Mouse (Mus musculus): ENCODE measurements around the gene Kif26b. TPM values are rescaled to one million over a fixed set of nuclear protein-coding genes. Genes with fewer than 3 reads are reported as not detected.

The Kif26b gene
- polyA plus RNA-seq, 1 experiment from 2014 or later: 10.0 TPM

GRCm38 (mm10) chr1:178683631-178684030 lies 154.7 kb downstream of the Kif26b start:
- no peak overlapping the region for H3K4me2 ChIP-seq
- no peaks in the 10 kb centered on the region for H3K36me3 ChIP-seq (replicated peaks)
- ATAC-seq (replicated peaks): no peak
- WGBS: 58% methylated on average over 10 of the region's 10 CpGs
- no peak overlapping the region for H3K9ac ChIP-seq
- H3K27me3 ChIP-seq (replicated peaks): no peaks in the 10 kb centered on the region
- no peaks in the 10 kb centered on the region for H3K9me3 ChIP-seq
- no peak overlapping the region for H3K4me3 ChIP-seq
- no peaks in the 10 kb centered on the region for H3K4me1 ChIP-seq
- no peak overlapping the region for H3K27ac ChIP-seq

GRCm38 (mm10) chr1:178684991-178685680 lies 156.2 kb downstream of the Kif26b start:
- no peak for ATAC-seq (replicated peaks)

GRCm38 (mm10) chr1:178686881-178687280 lies 158.0 kb downstream of the Kif26b start:
- no peaks in the 10 kb centered on the region for H3K27me3 ChIP-seq (replicated peaks)
- H3K9ac ChIP-seq: no peak overlapping the region
- no peaks in the 10 kb centered on the region for H3K36me3 ChIP-seq (replicated peaks)
- H3K9me3 ChIP-seq: no peaks in the 10 kb centered on the region
- H3K4me3 ChIP-seq: no peak overlapping the region
- no peak overlapping the region for H3K4me2 ChIP-seq
- H3K27ac ChIP-seq: no peak overlapping the region
- ATAC-seq (replicated peaks): no peak
- H3K4me1 ChIP-seq: no peaks in the 10 kb centered on the region

More at GRCm38 (mm10) chr1:178684991-178685680, 156.2 kb downstream of the Kif26b start:
- no peak overlapping the region for H3K4me3 ChIP-seq
- no peak overlapping the region for H3K9ac ChIP-seq
- H3K27me3 ChIP-seq (replicated peaks): no peaks in the 10 kb centered on the region
- no peaks in the 10 kb centered on the region for H3K36me3 ChIP-seq (replicated peaks)
- H3K4me2 ChIP-seq: no peak overlapping the region
- 48% methylated on average over 8 of the region's 8 CpGs for WGBS
- H3K27ac ChIP-seq: no peak overlapping the region
- no peaks in the 10 kb centered on the region for H3K4me1 ChIP-seq
- no peaks in the 10 kb centered on the region for H3K9me3 ChIP-seq

- Histone ChIP-seq H3K27ac (no peak overlapping the region), H3K4me2 (no peak overlapping the region), H3K4me1 (no peaks in the 10 kb centered on the region), H3K9ac (no peak overlapping the region), H3K27me3 (replicated peaks) (no peaks in the 10 kb centered on the region), H3K4me3 (no peak overlapping the region), H3K9me3 (no peaks in the 10 kb centered on the region), H3K36me3 (replicated peaks) (no peaks in the 10 kb centered on the region)
- ATAC-seq (replicated peaks): no peak
- 59% methylated on average over 4 of the region's 4 CpGs for WGBS
These were observed 160.6 kb downstream of the Kif26b start for GRCm38 (mm10) chr1:178689512-178689911.

- Histone ChIP-seq H3K9me3 (no peaks in the 10 kb centered on the region), H3K27me3 (replicated peaks) (no peaks in the 10 kb centered on the region), H3K9ac (no peak overlapping the region), H3K27ac (no peak overlapping the region), H3K4me2 (no peak overlapping the region), H3K4me3 (no peak overlapping the region), H3K36me3 (replicated peaks) (no peaks in the 10 kb centered on the region), H3K4me1 (no peaks in the 10 kb centered on the region)
- WGBS: 84% methylated on average over 3 of the region's 3 CpGs
- no peak for ATAC-seq (replicated peaks)
These were observed 162.8 kb downstream of the Kif26b start for GRCm38 (mm10) chr1:178691679-178692078.

GRCm38 (mm10) chr1:178700102-178700501 lies 171.2 kb downstream of the Kif26b start:
- peaks cover 10% of the 10 kb centered on the region for H3K4me1 ChIP-seq

GRCm38 (mm10) chr1:178703496-178703895 lies 174.6 kb downstream of the Kif26b start:
- H3K4me1 ChIP-seq: no peaks in the 10 kb centered on the region
- no peak for ATAC-seq (replicated peaks)
- no peak overlapping the region for H3K9ac ChIP-seq
- no peak overlapping the region for H3K4me2 ChIP-seq
- H3K36me3 ChIP-seq (replicated peaks): no peaks in the 10 kb centered on the region
- no peaks in the 10 kb centered on the region for H3K27me3 ChIP-seq (replicated peaks)
- no peak overlapping the region for H3K27ac ChIP-seq
- no peaks in the 10 kb centered on the region for H3K9me3 ChIP-seq
- WGBS: 51% methylated on average over 8 of the region's 8 CpGs
- no peak overlapping the region for H3K4me3 ChIP-seq

More at GRCm38 (mm10) chr1:178700102-178700501, 171.2 kb downstream of the Kif26b start:
- ATAC-seq (replicated peaks): no peak; the same call in 1 of the 2 replicates
- Histone ChIP-seq H3K27ac (no peak overlapping the region), H3K4me2 (no peak overlapping the region), H3K9me3 (no peaks in the 10 kb centered on the region), H3K4me3 (no peak overlapping the region), H3K9ac (no peak overlapping the region), H3K36me3 (replicated peaks) (no peaks in the 10 kb centered on the region), H3K27me3 (replicated peaks) (no peaks in the 10 kb centered on the region)
- 55% methylated on average over 4 of the region's 4 CpGs for WGBS

GRCm38 (mm10) chr1:178707925-178708351 lies 179.0 kb downstream of the Kif26b start:
- no peaks in the 10 kb centered on the region for H3K27me3 ChIP-seq (replicated peaks)
- no peaks in the 10 kb centered on the region for H3K36me3 ChIP-seq (replicated peaks)
- ATAC-seq (replicated peaks): no peak
- no peaks in the 10 kb centered on the region for H3K9me3 ChIP-seq
- no peak overlapping the region for H3K4me3 ChIP-seq
- no peak overlapping the region for H3K27ac ChIP-seq
- no peaks in the 10 kb centered on the region for H3K4me1 ChIP-seq
- WGBS: 80% methylated on average over 7 of the region's 7 CpGs
- H3K9ac ChIP-seq: no peak overlapping the region
- H3K4me2 ChIP-seq: no peak overlapping the region

- Histone ChIP-seq H3K9me3 (no peaks in the 10 kb centered on the region), H3K4me2 (no peak overlapping the region), H3K27me3 (replicated peaks) (no peaks in the 10 kb centered on the region), H3K9ac (no peak overlapping the region), H3K36me3 (replicated peaks) (no peaks in the 10 kb centered on the region), H3K27ac (no peak overlapping the region), H3K4me1 (no peaks in the 10 kb centered on the region), H3K4me3 (no peak overlapping the region)
- WGBS: 86% methylated on average over 1 of the region's 1 CpGs
- ATAC-seq (replicated peaks): no peak
These were observed 179.4 kb downstream of the Kif26b start for GRCm38 (mm10) chr1:178708356-178708755.

GRCm38 (mm10) chr1:178712189-178712873 lies 183.4 kb downstream of the Kif26b start:
- Histone ChIP-seq H3K4me3 (no peak overlapping the region), H3K27me3 (replicated peaks) (no peaks in the 10 kb centered on the region), H3K9ac (no peak overlapping the region), H3K36me3 (replicated peaks) (no peaks in the 10 kb centered on the region), H3K27ac (no peak overlapping the region), H3K4me2 (no peak overlapping the region), H3K4me1 (no peaks in the 10 kb centered on the region), H3K9me3 (no peaks in the 10 kb centered on the region)
- WGBS: 84% methylated on average over 9 of the region's 9 CpGs
- no peak for ATAC-seq (replicated peaks)

GRCm38 (mm10) chr1:178714209-178714608 lies 185.3 kb downstream of the Kif26b start:
- no peaks in the 10 kb centered on the region for H3K27me3 ChIP-seq (replicated peaks)
- H3K9me3 ChIP-seq: no peaks in the 10 kb centered on the region
- 90% methylated on average over 5 of the region's 5 CpGs for WGBS
- H3K4me3 ChIP-seq: no peak overlapping the region
- H3K4me1 ChIP-seq: no peaks in the 10 kb centered on the region
- H3K4me2 ChIP-seq: no peak overlapping the region
- no peak overlapping the region for H3K27ac ChIP-seq
- H3K36me3 ChIP-seq (replicated peaks): no peaks in the 10 kb centered on the region
- H3K9ac ChIP-seq: no peak overlapping the region
- no peak for ATAC-seq (replicated peaks)

GRCm38 (mm10) chr1:178716411-178716810 lies 187.5 kb downstream of the Kif26b start:
- Histone ChIP-seq H3K9me3 (no peaks in the 10 kb centered on the region), H3K36me3 (replicated peaks) (no peaks in the 10 kb centered on the region), H3K27ac (no peak overlapping the region), H3K4me1 (no peaks in the 10 kb centered on the region), H3K9ac (no peak overlapping the region), H3K4me2 (no peak overlapping the region), H3K4me3 (no peak overlapping the region), H3K27me3 (replicated peaks) (no peaks in the 10 kb centered on the region)
- WGBS: 79% methylated on average over 2 of the region's 2 CpGs
- no peak for ATAC-seq (replicated peaks)

- Histone ChIP-seq H3K9me3 (no peaks in the 10 kb centered on the region), H3K36me3 (replicated peaks) (no peaks in the 10 kb centered on the region), H3K27me3 (replicated peaks) (no peaks in the 10 kb centered on the region), H3K9ac (no peak overlapping the region), H3K4me2 (no peak overlapping the region), H3K4me3 (no peak overlapping the region), H3K27ac (no peak overlapping the region), H3K4me1 (no peaks in the 10 kb centered on the region)
- WGBS: 65% methylated on average over 2 of the region's 2 CpGs
- no peak for ATAC-seq (replicated peaks)
These were observed 191.9 kb downstream of the Kif26b start for GRCm38 (mm10) chr1:178720821-178721220.
